Mouse (Mus musculus) lung, postnatal 0 days (tissue): ENCODE data around the gene Nipal4. TPM values are rescaled to one million over a fixed set of nuclear protein-coding genes. Genes with fewer than 3 reads are reported as not detected.

ENCODE experiments used
- ATAC-seq: fragments of 200-750 bp; cut with Nextera tagmentation; 2 replicates; pipeline ENCODE4 v1.8.0; 2017; ENCODE audit warnings: moderate library complexity
- DNase-seq: peaks from one replicate; pipeline ENCODE4 v3.0.0-alpha.2; 2016; ENCODE audit warnings: low spot score
- H3K27ac ChIP-seq: fragments of 300-500 bp; sonication (generic); 2 replicates; pipeline ENCODE4 v1.5.1; 2014; ENCODE audit warnings: antibody characterized with exemption, mild to moderate bottlenecking, low read length, mixed read lengths
- H3K27me3 ChIP-seq: fragments of 300-500 bp; sonication (generic); replicated peaks from 2 replicates; pipeline ENCODE4 v1.6.1; 2014; ENCODE audit warnings: low read length, mixed read lengths; ENCODE audit not compliant: insufficient read depth
- H3K36me3 ChIP-seq: fragments of 300-500 bp; sonication (generic); 2 replicates; pipeline ENCODE4 v1.6.1; 2014; ENCODE audit warnings: low read length, mixed read lengths; ENCODE audit not compliant: insufficient read depth
- H3K4me1 ChIP-seq: fragments of 300-500 bp; sonication (generic); 2 replicates; pipeline ENCODE4 v1.6.1; 2014; ENCODE audit warnings: antibody characterized with exemption, low read depth, low read length, mixed read lengths; ENCODE audit not compliant: insufficient read depth
- H3K4me2 ChIP-seq: fragments of 300-500 bp; sonication (generic); replicated peaks from 2 replicates; pipeline ENCODE4 v1.6.1; 2014; ENCODE audit warnings: low read depth, mild to moderate bottlenecking, low read length, moderate library complexity, mixed read lengths
- H3K4me3 ChIP-seq: fragments of 300-500 bp; sonication (generic); 2 replicates; pipeline ENCODE4 v1.5.1; 2014; ENCODE audit warnings: low read depth, low read length
- H3K9ac ChIP-seq: fragments of 300-500 bp; sonication (generic); replicated peaks from 2 replicates; pipeline ENCODE4 v1.6.1; 2014; ENCODE audit warnings: low read depth, mild to moderate bottlenecking
- H3K9me3 ChIP-seq: fragments of 300-500 bp; sonication (generic); 2 replicates; pipeline ENCODE4 v1.6.1; 2016; ENCODE audit warnings: low read length, mixed read lengths
- CTCF ChIP-seq: IDR thresholded peaks from 2 replicates; pipeline ENCODE4 v1.5.1; 2016; ENCODE audit warnings: antibody characterized with exemption, mild to moderate bottlenecking
- EP300 ChIP-seq: IDR thresholded peaks from 2 replicates; pipeline ENCODE4 v1.6.1; 2016; ENCODE audit warnings: antibody characterized with exemption, mild to moderate bottlenecking, control low read depth
- WGBS: fragments of 180-500 bp; shearing (Covaris S2); extraction: QIAGEN DNeasy Blood & Tissue Kit; methylation state at CpG from one replicate; pipeline ENCODE4 v1.1.7; 2014; 5-methylcytosine and 5-hydroxymethylcytosine counted together
- polyA plus RNA-seq: library from polyadenylated mRNA; unstranded; fragments of >200 nt; fragmentation: Nextera tagmentation; extraction: Ambion mirVana; gene quantifications from 2 replicates; pipeline ENCODE4 v1.2.1, GENCODE M21; 2015

The Nipal4 gene
- polyA plus RNA-seq, 1 experiment from 2014 or later, result 0.41 TPM

GRCm38 (mm10) chr11:46205639-46206409 lies 39.5 kb upstream of the Nipal4 start:
- ATAC-seq, result peak; percentile 53
- 0 out of 2 replicates have a peak, but pooled peaks cover 5% of the 10 kb centered on the region for H3K4me1 ChIP-seq
- no peak overlapping the region for H3K4me3 ChIP-seq
- no peak overlapping the region for H3K9ac ChIP-seq
- H3K27ac ChIP-seq, result no peak overlapping the region
- H3K36me3 ChIP-seq, result no peaks in the 10 kb centered on the region
- DNase-seq, result peak; percentile 10
- H3K27me3 ChIP-seq, result no peaks in the 10 kb centered on the region
- H3K9me3 ChIP-seq, result no peaks in the 10 kb centered on the region
- 30% methylated on average over 17 of the region's 17 CpGs for WGBS
- TF ChIP-seq EP300 (no peak), CTCF (no peak)
- no peak overlapping the region for H3K4me2 ChIP-seq

GRCm38 (mm10) chr11:46204841-46205240 lies 38.5 kb upstream of the Nipal4 start:
- no peak overlapping the region for H3K4me3 ChIP-seq
- no peak overlapping the region for H3K4me2 ChIP-seq
- no peak overlapping the region for H3K27ac ChIP-seq
- H3K9me3 ChIP-seq, result no peaks in the 10 kb centered on the region
- H3K27me3 ChIP-seq, result no peaks in the 10 kb centered on the region
- WGBS, result 89% methylated on average over 9 of the region's 9 CpGs
- H3K9ac ChIP-seq, result no peak overlapping the region
- no peak for DNase-seq
- ATAC-seq, result no peak
- H3K36me3 ChIP-seq, result no peaks in the 10 kb centered on the region
- 0 out of 2 replicates have a peak, but pooled peaks cover 5% of the 10 kb centered on the region for H3K4me1 ChIP-seq
- TF ChIP-seq CTCF (no peak), EP300 (no peak)

- TF ChIP-seq CTCF, result no peak
- TF ChIP-seq EP300, result peak; percentile 41; the same call in 1 of the 2 replicates
- 0 out of 2 replicates have a peak, but pooled peaks cover 5% of the 10 kb centered on the region for H3K4me1 ChIP-seq
- ATAC-seq (peak; percentile 69), DNase-seq (peak; percentile 72)
- 23% methylated on average over 10 of the region's 10 CpGs for WGBS
- H3K36me3 ChIP-seq, result no peaks in the 10 kb centered on the region
- H3K27me3 ChIP-seq, result no peaks in the 10 kb centered on the region
- no peaks in the 10 kb centered on the region for H3K9me3 ChIP-seq
- H3K9ac ChIP-seq, result no peak overlapping the region
- H3K27ac ChIP-seq, result no peak overlapping the region
- 0 out of 2 replicates have a peak overlapping the region, but pooled peaks have one; percentile 8 for H3K4me2 ChIP-seq
- H3K4me3 ChIP-seq, result no peak overlapping the region
Measured at GRCm38 (mm10) chr11:46202547-46202887, 36.2 kb upstream of the Nipal4 start.

- H3K9ac ChIP-seq, result 0 out of 2 replicates have a peak overlapping the region, but pooled peaks have one; percentile 1
- TF ChIP-seq CTCF, result no peak
- TF ChIP-seq EP300, result no peak
- 0 out of 2 replicates have a peak, but pooled peaks cover 5% of the 10 kb centered on the region for H3K4me1 ChIP-seq
- no peaks in the 10 kb centered on the region for H3K27me3 ChIP-seq
- no peak overlapping the region for H3K27ac ChIP-seq
- H3K36me3 ChIP-seq, result no peaks in the 10 kb centered on the region
- H3K9me3 ChIP-seq, result no peaks in the 10 kb centered on the region
- 41% methylated on average over 20 of the region's 20 CpGs for WGBS
- no peak overlapping the region for H3K4me3 ChIP-seq
- ATAC-seq (no peak), DNase-seq (no peak)
- H3K4me2 ChIP-seq, result 0 out of 2 replicates have a peak overlapping the region, but pooled peaks have one; percentile 8
Measured at GRCm38 (mm10) chr11:46201636-46202546, 35.6 kb upstream of the Nipal4 start.

- ATAC-seq (no peak), DNase-seq (no peak)
- Histone ChIP-seq H3K4me1 (0 out of 2 replicates have a peak, but pooled peaks cover 5% of the 10 kb centered on the region), H3K4me3 (no peak overlapping the region), H3K36me3 (no peaks in the 10 kb centered on the region), H3K27me3 (no peaks in the 10 kb centered on the region), H3K9ac (no peak overlapping the region), H3K9me3 (no peaks in the 10 kb centered on the region), H3K27ac (no peak overlapping the region), H3K4me2 (no peak overlapping the region)
- 78% methylated on average over 11 of the region's 11 CpGs for WGBS
- TF ChIP-seq EP300 (no peak), CTCF (no peak)
Measured at GRCm38 (mm10) chr11:46200664-46201063, 34.4 kb upstream of the Nipal4 start.

GRCm38 (mm10) chr11:46194175-46194574 lies 27.9 kb upstream of the Nipal4 start:
- H3K9ac ChIP-seq, result no peak overlapping the region
- H3K4me2 ChIP-seq, result no peak overlapping the region
- H3K4me3 ChIP-seq, result no peak overlapping the region
- DNase-seq (no peak), ATAC-seq (no peak)
- H3K4me1 ChIP-seq, result no peaks in the 10 kb centered on the region
- no peaks in the 10 kb centered on the region for H3K36me3 ChIP-seq
- WGBS, result 61% methylated on average over 4 of the region's 4 CpGs
- no peak for TF ChIP-seq EP300
- no peak for TF ChIP-seq CTCF
- no peaks in the 10 kb centered on the region for H3K9me3 ChIP-seq
- no peak overlapping the region for H3K27ac ChIP-seq
- H3K27me3 ChIP-seq, result no peaks in the 10 kb centered on the region
